ENCODE assay signal across 8 mouse cellular contexts in the genomic region with DNA sequence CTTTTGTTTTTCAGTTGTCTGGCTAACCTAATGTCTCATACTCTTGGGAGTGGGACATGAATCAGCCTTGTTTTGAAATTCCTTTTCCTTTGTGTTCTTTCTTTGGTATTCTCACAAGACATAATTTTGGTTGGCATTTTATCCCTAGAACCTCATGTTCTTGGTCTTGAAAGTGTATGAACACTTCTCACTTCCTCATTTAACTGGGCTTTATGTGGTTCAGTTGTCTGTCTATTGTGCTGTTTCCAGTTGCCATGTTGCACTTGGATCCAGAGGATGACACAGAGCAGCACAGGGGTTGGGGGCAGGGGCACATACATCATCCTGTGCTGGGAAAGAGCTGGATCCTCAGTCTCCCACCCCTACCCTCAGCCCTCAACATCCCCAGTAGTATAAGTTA. TPM values are rescaled to one million over a fixed set of nuclear protein-coding genes. Genes with fewer than 3 reads are reported as not detected.
DNase-seq lines count a peak whose midpoint lies in the region; ATAC-seq and TF ChIP-seq lines count a peak whose summit lies in the region.

No protein-coding gene starts in this region.

- no peaks in the 10 kb centered on the region for H3K9me3 ChIP-seq in lung, embryonic 14.5 days (ENCODE audit: low read depth, low read length)
- no peaks in the 10 kb centered on the region for H3K9me3 ChIP-seq in embryonic facial prominence, embryonic 14.5 days (ENCODE audit: control insufficient read depth, low read length)
- no peaks in the 10 kb centered on the region for H3K9me3 ChIP-seq in hindbrain, postnatal 0 days (ENCODE audit: low read length)
- no peaks in the 10 kb centered on the region for H3K9me3 ChIP-seq in neural tube, embryonic 13.5 days

- H3K4me1 ChIP-seq in lung, embryonic 14.5 days (ENCODE audit: insufficient read depth) = peaks cover 10% of the 10 kb centered on the region
- H3K4me1 ChIP-seq in embryonic facial prominence, embryonic 14.5 days (ENCODE audit: control insufficient read depth, insufficient read depth, low read length) = peaks cover 19% of the 10 kb centered on the region
- peaks cover 7% of the 10 kb centered on the region for H3K4me1 ChIP-seq in hindbrain, postnatal 0 days (ENCODE audit: insufficient read depth, low read length)
- peaks cover 34% of the 10 kb centered on the region for H3K4me1 ChIP-seq in neural tube, embryonic 13.5 days (replicated peaks)

- ATAC-seq in lung, embryonic 14.5 days (ENCODE audit: insufficient read depth) = no peak
- ATAC-seq in embryonic facial prominence, embryonic 14.5 days (ENCODE audit: low read depth) = no peak
- no peak for ATAC-seq in hindbrain, postnatal 0 days
- ATAC-seq in neural tube, embryonic 13.5 days (ENCODE audit: low read depth) = no peak

- DNase-seq in lung, embryonic 14.5 days = no peak
- no peak for DNase-seq in lung, postnatal 4 days
- no peak for DNase-seq in embryonic facial prominence, embryonic 14.5 days (ENCODE audit: low spot score)
- no peak for DNase-seq in hindbrain, postnatal 0 days (ENCODE audit: low spot score)
- DNase-seq in kidney, adult 18-20 months = no peak
- DNase-seq in left cerebral cortex, adult 9 months (ENCODE audit: low spot score in 2 of 2) = no peak
- DNase-seq in spleen, postnatal 4 days (ENCODE audit: low spot score in 2 of 2) = no peak

- H3K27ac ChIP-seq in lung, embryonic 14.5 days (ENCODE audit: low read depth) = no peak overlapping the region
- no peak overlapping the region for H3K27ac ChIP-seq in embryonic facial prominence, embryonic 14.5 days (replicated peaks; ENCODE audit: low read depth, low read length)
- H3K27ac ChIP-seq in hindbrain, postnatal 0 days = no peak overlapping the region
- no peak overlapping the region for H3K27ac ChIP-seq in neural tube, embryonic 13.5 days (replicated peaks)

- 0 out of 2 replicates have a peak, but pooled peaks cover 6% of the 10 kb centered on the region for H3K36me3 ChIP-seq in lung, embryonic 14.5 days (ENCODE audit: insufficient read depth)
- H3K36me3 ChIP-seq in embryonic facial prominence, embryonic 14.5 days (ENCODE audit: control insufficient read depth, insufficient read depth, low read length) = no peaks in the 10 kb centered on the region
- H3K36me3 ChIP-seq in hindbrain, postnatal 0 days (ENCODE audit: insufficient read depth, low read length) = no peaks in the 10 kb centered on the region
- peaks cover 16% of the 10 kb centered on the region; the same call in 1 of the 2 replicates for H3K36me3 ChIP-seq in neural tube, embryonic 13.5 days

- H3K27me3 ChIP-seq in lung, embryonic 14.5 days (ENCODE audit: insufficient read depth, low read length) = no peaks in the 10 kb centered on the region
- H3K27me3 ChIP-seq in embryonic facial prominence, embryonic 14.5 days (replicated peaks; ENCODE audit: control insufficient read depth, insufficient read depth, low read length) = no peaks in the 10 kb centered on the region
- H3K27me3 ChIP-seq in hindbrain, postnatal 0 days (ENCODE audit: insufficient read depth, low read length) = no peaks in the 10 kb centered on the region
- H3K27me3 ChIP-seq in neural tube, embryonic 13.5 days = no peaks in the 10 kb centered on the region

- H3K4me3 ChIP-seq in lung, embryonic 14.5 days (ENCODE audit: low read depth, low read length) = peak overlapping the region; percentile 63; the same call in 1 of the 2 replicates
- H3K4me3 ChIP-seq in embryonic facial prominence, embryonic 14.5 days (ENCODE audit: low read depth, low read length) = 0 out of 2 replicates have a peak overlapping the region, but pooled peaks have one; percentile 75
- H3K4me3 ChIP-seq in hindbrain, postnatal 0 days (ENCODE audit: low read length) = no peak overlapping the region
- peak overlapping the region; percentile 55; the same call in 1 of the 2 replicates for H3K4me3 ChIP-seq in neural tube, embryonic 13.5 days

- peak overlapping the region; percentile 82 for H3K4me2 ChIP-seq in lung, embryonic 14.5 days
- peak overlapping the region; percentile 82 for H3K4me2 ChIP-seq in embryonic facial prominence, embryonic 14.5 days (ENCODE audit: low read depth, low read length)
- peak overlapping the region; percentile 72 for H3K4me2 ChIP-seq in hindbrain, postnatal 0 days (ENCODE audit: low read depth, low read length)
- H3K4me2 ChIP-seq in neural tube, embryonic 13.5 days = peak overlapping the region; percentile 68

- peak overlapping the region; percentile 9; the same call in 1 of the 2 replicates for H3K9ac ChIP-seq in lung, embryonic 14.5 days
- H3K9ac ChIP-seq in embryonic facial prominence, embryonic 14.5 days (ENCODE audit: low read depth, low read length) = no peak overlapping the region
- no peak overlapping the region for H3K9ac ChIP-seq in hindbrain, postnatal 0 days (replicated peaks; ENCODE audit: low read length)
- H3K9ac ChIP-seq in neural tube, embryonic 13.5 days = peak overlapping the region; percentile 75; the same call in 1 of the 2 replicates

- no peak for TF ChIP-seq CTCF in lung, embryonic 14.5 days (IDR thresholded peaks at IDR 0.05; ENCODE audit: low read depth)
- no peak for TF ChIP-seq CTCF in hindbrain, postnatal 0 days (IDR thresholded peaks at IDR 0.05; ENCODE audit: low read depth)

RNA-seq across cellular contexts. Expression of a gene that starts 2.1 kb away (rescaled TPM):
- 112 and 114 TPM in 2 replicates for polyA plus RNA-seq in lung, embryonic 14.5 days (2014; fragmentation: Nextera tagmentation; extraction: Ambion mirVana)
- 98.3 and 106 TPM in 2 replicates for polyA plus RNA-seq in embryonic facial prominence, embryonic 14.5 days (2014; fragmentation: Nextera tagmentation; extraction: Ambion mirVana)
- total RNA-seq in hindbrain, postnatal 0 days (2014; rRNA removed) = 49.8 and 51.1 TPM in 2 replicates
- polyA plus RNA-seq in hindbrain, postnatal 0 days (2015; fragmentation: Nextera tagmentation; extraction: Ambion mirVana) = 210 and 212 TPM in 2 replicates
- polyA plus RNA-seq in neural tube, embryonic 13.5 days (2015; fragmentation: Nextera tagmentation; extraction: Ambion mirVana) = 201 and 211 TPM in 2 replicates

RNA-seq across cellular contexts. Expression of a gene that starts 31.4 kb away (rescaled TPM):
- 104 and 112 TPM in 2 replicates for polyA plus RNA-seq in lung, embryonic 14.5 days (2014; fragmentation: Nextera tagmentation; extraction: Ambion mirVana)
- polyA plus RNA-seq in embryonic facial prominence, embryonic 14.5 days (2014; fragmentation: Nextera tagmentation; extraction: Ambion mirVana) = 105 and 108 TPM in 2 replicates
- total RNA-seq in hindbrain, postnatal 0 days (2014; rRNA removed) = 107 and 109 TPM in 2 replicates
- polyA plus RNA-seq in hindbrain, postnatal 0 days (2015; fragmentation: Nextera tagmentation; extraction: Ambion mirVana) = 158 and 159 TPM in 2 replicates
- 138 and 139 TPM in 2 replicates for polyA plus RNA-seq in neural tube, embryonic 13.5 days (2015; fragmentation: Nextera tagmentation; extraction: Ambion mirVana)

Comparison
In these comparisons a context has a peak if more than half of its experiments do, and no peak if none do; other contexts are left out.
1. H3K9ac ChIP-seq: peak in lung, embryonic 14.5 days (single experiment) and neural tube, embryonic 13.5 days (single experiment); none in embryonic facial prominence, embryonic 14.5 days (single experiment) and hindbrain, postnatal 0 days (single experiment).
2. Peak in every context shown above with its lines, with median percentiles within 50 percentile points of each other: H3K4me2 ChIP-seq.